Mouse (Mus musculus) hindbrain, postnatal 0 days (tissue): Measurements from ENCODE around the gene Eif2b5. TPM values are rescaled to one million over a fixed set of nuclear protein-coding genes. Genes with fewer than 3 reads are reported as not detected.
A peak's percentile ranks its signal among the peaks of the same experiment; 100 is the strongest.

Experiments used
- ATAC-seq: fragments of 200-750 bp; cut with Nextera tagmentation; 2 replicates; pipeline ENCODE4 v1.8.0; 2017; ENCODE audit warnings: mild to moderate bottlenecking, moderate TSS enrichment, moderate library complexity
- DNase-seq: peaks from one replicate; pipeline ENCODE4 v3.0.0-alpha.2; 2015; ENCODE audit warnings: low spot score
- H3K27ac ChIP-seq: fragments of 300-500 bp; sonication (generic); 2 replicates; pipeline ENCODE4 v1.5.1; 2014; ENCODE audit warnings: mild to moderate bottlenecking
- H3K27me3 ChIP-seq: fragments of 300-500 bp; sonication (generic); 2 replicates; pipeline ENCODE4 v1.6.1; 2014; ENCODE audit warnings: low read length, mixed read lengths; ENCODE audit not compliant: insufficient read depth
- H3K36me3 ChIP-seq: fragments of 300-500 bp; sonication (generic); 2 replicates; pipeline ENCODE4 v1.6.1; 2014; ENCODE audit warnings: low read length, mixed read lengths; ENCODE audit not compliant: insufficient read depth
- H3K4me1 ChIP-seq: fragments of 300-500 bp; sonication (generic); 2 replicates; pipeline ENCODE4 v1.6.1; 2014; ENCODE audit warnings: antibody characterized with exemption, low read length, mixed read lengths; ENCODE audit not compliant: insufficient read depth
- H3K4me2 ChIP-seq: fragments of 300-500 bp; sonication (generic); 2 replicates; pipeline ENCODE4 v1.6.1; 2014; ENCODE audit warnings: low read depth, mild to moderate bottlenecking, low read length, moderate library complexity, mixed read lengths
- H3K4me3 ChIP-seq: fragments of 300-500 bp; sonication (generic); 2 replicates; pipeline ENCODE4 v1.5.1; 2014; ENCODE audit warnings: low read length
- H3K9ac ChIP-seq: fragments of 300-500 bp; sonication (generic); replicated peaks from 2 replicates; pipeline ENCODE4 v1.6.1; 2014; ENCODE audit warnings: mild to moderate bottlenecking, low read length, moderate library complexity, mixed read lengths
- H3K9me3 ChIP-seq: fragments of 300-500 bp; sonication (generic); 2 replicates; pipeline ENCODE4 v1.6.1; 2016; ENCODE audit warnings: low read length, mixed read lengths
- CTCF ChIP-seq: IDR thresholded peaks from 2 replicates; pipeline ENCODE4 v1.5.1; 2016; ENCODE audit warnings: antibody characterized with exemption, control low read depth, low read depth
- WGBS: fragments of 180-500 bp; shearing (Covaris S2); extraction: QIAGEN DNeasy Blood & Tissue Kit; methylation state at CpG from one replicate; pipeline ENCODE4 v1.1.7; 2014; 5-methylcytosine and 5-hydroxymethylcytosine counted together
- polyA plus RNA-seq: library from polyadenylated mRNA; unstranded; fragments of >200 nt; fragmentation: Nextera tagmentation; extraction: Ambion mirVana; gene quantifications from 2 replicates; pipeline ENCODE4 v1.2.1, GENCODE M21; 2015
- total RNA-seq: library from RNA; depleted of rRNA; stranded (reverse); fragments of >200 nt; gene quantifications from 2 replicates; pipeline ENCODE4 v1.2.3, GENCODE M21; 2014

The Eif2b5 gene
- total and polyA plus RNA-seq, 2 experiments from 2014 or later: 80.9 to 102 TPM

GRCm38 (mm10) chr16:20545696-20546095, 47.1 kb downstream of the Eif2b5 start:
- no peak for ATAC-seq
- H3K4me2 ChIP-seq: no peak overlapping the region
- no peak overlapping the region for H3K27ac ChIP-seq
- no peak for TF ChIP-seq CTCF
- no peak overlapping the region for H3K9ac ChIP-seq
- no peak overlapping the region for H3K4me3 ChIP-seq
- no peaks in the 10 kb centered on the region for H3K27me3 ChIP-seq
- H3K9me3 ChIP-seq: no peaks in the 10 kb centered on the region
- peaks cover 7% of the 10 kb centered on the region; the same call in 1 of the 2 replicates for H3K4me1 ChIP-seq
- DNase-seq: no peak
- H3K36me3 ChIP-seq: peaks cover 29% of the 10 kb centered on the region
- WGBS: 93% methylated on average over 10 of the region's 10 CpGs

DNA sequence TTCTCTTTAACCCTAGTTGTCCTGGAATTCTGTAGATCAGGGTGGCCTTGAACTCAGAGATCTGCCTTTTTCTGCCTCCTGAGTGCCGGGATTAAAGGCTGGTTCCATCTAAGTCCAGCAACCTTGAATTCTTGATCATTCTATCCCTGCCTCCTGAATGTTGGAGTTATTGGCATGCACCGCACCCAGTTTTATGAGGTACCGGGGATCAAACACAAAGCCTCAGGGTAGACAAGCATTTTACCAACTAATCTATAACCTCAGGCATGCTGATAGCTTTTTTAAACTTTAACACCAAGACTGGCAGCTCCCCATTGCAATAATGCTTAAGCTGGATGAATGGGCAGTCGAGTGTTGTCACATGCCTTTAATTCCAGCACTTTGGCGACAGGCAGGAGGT, 48.8 kb downstream of the Eif2b5 start:
- Histone ChIP-seq H3K36me3 (peaks cover 27% of the 10 kb centered on the region), H3K27ac (0 out of 2 replicates have a peak overlapping the region, but pooled peaks have one; percentile 70), H3K9me3 (no peaks in the 10 kb centered on the region), H3K4me3 (peak overlapping the region; percentile 78; the same call in 1 of the 2 replicates), H3K27me3 (no peaks in the 10 kb centered on the region), H3K4me1 (peaks cover 7% of the 10 kb centered on the region; the same call in 1 of the 2 replicates), H3K9ac (no peak overlapping the region), H3K4me2 (peak overlapping the region; percentile 91; the same call in 1 of the 2 replicates)
- WGBS: 56% methylated on average over 5 of the region's 5 CpGs
- DNase-seq: no peak
- ATAC-seq: no peak
- no peak for TF ChIP-seq CTCF

- Histone ChIP-seq H3K27me3 (no peaks in the 10 kb centered on the region), H3K9ac (peak within 1 kb of the TSS; percentile 79), H3K4me1 (peaks cover 7% of the 10 kb centered on the region; the same call in 1 of the 2 replicates), H3K36me3 (peaks cover 27% of the 10 kb centered on the region), H3K4me3 (peak within 1 kb of the TSS; percentile 78), H3K4me2 (peak within 1 kb of the TSS; percentile 91), H3K27ac (peak within 1 kb of the TSS; percentile 70; the same call in 1 of the 2 replicates), H3K9me3 (no peaks in the 10 kb centered on the region)
- WGBS: under 1% methylated on average over 56 of the region's 56 CpGs
- ATAC-seq (peak; percentile 99), DNase-seq (peak; percentile 100)
- TF ChIP-seq CTCF: no peak
Observed at GRCm38 (mm10) chr16:20548096-20548948, 49.7 kb downstream of the Eif2b5 start, which contains the start of gene Abcf3. TSS of gene Abcf3 (plus strand) at chr16:20548577.

DNA sequence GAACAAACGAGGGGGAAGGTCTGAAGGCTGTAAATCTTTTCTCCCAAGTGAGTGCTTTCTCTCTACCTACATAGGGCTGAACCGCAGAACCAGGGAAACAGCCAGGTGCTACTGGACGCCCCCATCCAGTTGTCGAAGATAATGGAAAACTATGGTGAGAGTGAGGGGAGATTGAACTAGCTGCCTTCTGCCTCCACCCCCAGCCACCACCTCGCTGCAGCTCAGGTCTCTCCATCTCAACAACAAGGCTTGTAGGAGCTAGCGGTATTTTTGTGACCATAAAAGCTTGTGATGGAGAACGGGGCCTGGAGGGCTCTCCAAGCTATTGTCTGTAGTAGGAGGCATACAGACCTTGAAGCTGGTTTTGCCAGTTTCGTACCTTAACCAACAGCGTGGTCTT, 50.5 kb downstream of the Eif2b5 start:
- Histone ChIP-seq H3K9ac (peak overlapping the region; percentile 79), H3K27me3 (no peaks in the 10 kb centered on the region), H3K4me2 (peak overlapping the region; percentile 91), H3K4me1 (peaks cover 7% of the 10 kb centered on the region; the same call in 1 of the 2 replicates), H3K27ac (no peak overlapping the region), H3K4me3 (peak overlapping the region; percentile 78), H3K36me3 (peaks cover 24% of the 10 kb centered on the region), H3K9me3 (no peaks in the 10 kb centered on the region)
- DNase-seq (no peak), ATAC-seq (no peak)
- 49% methylated on average over 9 of the region's 9 CpGs for WGBS
- TF ChIP-seq CTCF: no peak

GRCm38 (mm10) chr16:20551691-20552090, 53.1 kb downstream of the Eif2b5 start:
- no peak overlapping the region for H3K27ac ChIP-seq
- 98% methylated on average over 5 of the region's 5 CpGs for WGBS

GRCm38 (mm10) chr16:20552594-20552993, 54.0 kb downstream of the Eif2b5 start:
- TF ChIP-seq CTCF: no peak
- WGBS: 91% methylated on average over 1 of the region's 1 CpGs
- no peak for DNase-seq
- Histone ChIP-seq H3K27ac (no peak overlapping the region), H3K9me3 (no peaks in the 10 kb centered on the region), H3K4me3 (no peak overlapping the region), H3K4me2 (no peak overlapping the region), H3K4me1 (peaks cover 7% of the 10 kb centered on the region; the same call in 1 of the 2 replicates), H3K36me3 (peaks cover 27% of the 10 kb centered on the region), H3K27me3 (no peaks in the 10 kb centered on the region), H3K9ac (no peak overlapping the region)
- ATAC-seq: no peak

More at GRCm38 (mm10) chr16:20551691-20552090, 53.1 kb downstream of the Eif2b5 start:
- H3K27me3 ChIP-seq: no peaks in the 10 kb centered on the region
- DNase-seq (no peak), ATAC-seq (no peak)
- no peak overlapping the region for H3K4me3 ChIP-seq
- TF ChIP-seq CTCF: no peak
- peaks cover 24% of the 10 kb centered on the region for H3K36me3 ChIP-seq
- H3K4me2 ChIP-seq: no peak overlapping the region
- no peak overlapping the region for H3K9ac ChIP-seq
- H3K4me1 ChIP-seq: peaks cover 7% of the 10 kb centered on the region; the same call in 1 of the 2 replicates
- no peaks in the 10 kb centered on the region for H3K9me3 ChIP-seq

GRCm38 (mm10) chr16:20555000-20555399, 56.4 kb downstream of the Eif2b5 start:
- H3K9me3 ChIP-seq: no peaks in the 10 kb centered on the region
- WGBS: 90% methylated on average over 6 of the region's 6 CpGs
- no peak for TF ChIP-seq CTCF

More at GRCm38 (mm10) chr16:20555000-20555399, 56.4 kb downstream of the Eif2b5 start:
- no peak overlapping the region for H3K27ac ChIP-seq
- no peaks in the 10 kb centered on the region for H3K4me1 ChIP-seq
- H3K9ac ChIP-seq: no peak overlapping the region
- peaks cover 51% of the 10 kb centered on the region for H3K36me3 ChIP-seq
- no peak overlapping the region for H3K4me3 ChIP-seq
- H3K27me3 ChIP-seq: no peaks in the 10 kb centered on the region
- DNase-seq: no peak
- ATAC-seq: no peak
- no peak overlapping the region for H3K4me2 ChIP-seq
